Mouse (Mus musculus): ENCODE measurements at regions not wholly inside any gene's neighbourhood (a gene's known extent, or its start where the extent isn't known, plus 50 kb on each side); places are given as distances from the start of the nearest gene placed in this dataset.
"Not testable (repeated sequence)": the region's sequence is repeated elsewhere in the genome, so short reads cannot be mapped to it uniquely, and the experiment has no call there.

GRCm38 (mm10) chr7:70274312-70274711 is 92.2 kb downstream of the Nr2f2 start:
- peaks cover 6% of the 10 kb centered on the region for H3K27me3 ChIP-seq (ENCODE audit: control insufficient read depth, insufficient read depth, low read length)
- H3K9me3 ChIP-seq (replicated peaks; ENCODE audit: control insufficient read depth, low read length): no peaks in the 10 kb centered on the region
- no peak overlapping the region for H3K4me2 ChIP-seq (ENCODE audit: low read depth, low read length)
- H3K36me3 ChIP-seq (replicated peaks; ENCODE audit: control insufficient read depth, insufficient read depth, low read depth, low read length): no peaks in the 10 kb centered on the region
- H3K4me3 ChIP-seq (ENCODE audit: low read depth, low read length): no peak overlapping the region
- 58% methylated on average over 2 of the region's 2 CpGs for WGBS
- DNase-seq (ENCODE audit: low spot score) (no peak), ATAC-seq (replicated peaks; ENCODE audit: insufficient number of reproducible peaks, low FRiP score, low TSS enrichment, low read depth) (no peak)
- no peaks in the 10 kb centered on the region for H3K4me1 ChIP-seq (ENCODE audit: control insufficient read depth, insufficient read depth, low read length)
- H3K9ac ChIP-seq (replicated peaks; ENCODE audit: low read length): no peak overlapping the region
- no peak overlapping the region for H3K27ac ChIP-seq (replicated peaks; ENCODE audit: low read depth, low read length)

GRCm38 (mm10) chr7:70267075-70267474 is 99.5 kb downstream of the Nr2f2 start:
- Histone ChIP-seq H3K4me1 (ENCODE audit: control insufficient read depth, insufficient read depth, low read length) (no peaks in the 10 kb centered on the region), H3K4me3 (ENCODE audit: low read depth, low read length) (no peak overlapping the region), H3K9me3 (replicated peaks; ENCODE audit: control insufficient read depth, low read length) (no peaks in the 10 kb centered on the region), H3K27ac (replicated peaks; ENCODE audit: low read depth, low read length) (no peak overlapping the region), H3K9ac (replicated peaks; ENCODE audit: low read length) (no peak overlapping the region), H3K36me3 (replicated peaks; ENCODE audit: control insufficient read depth, insufficient read depth, low read depth, low read length) (no peaks in the 10 kb centered on the region), H3K4me2 (ENCODE audit: low read depth, low read length) (no peak overlapping the region), H3K27me3 (ENCODE audit: control insufficient read depth, insufficient read depth, low read length) (no peaks in the 10 kb centered on the region)
- ATAC-seq (replicated peaks; ENCODE audit: insufficient number of reproducible peaks, low FRiP score, low TSS enrichment, low read depth): no peak
- DNase-seq (ENCODE audit: low spot score): no peak
- 65% methylated on average over 4 of the region's 4 CpGs for WGBS

DNA sequence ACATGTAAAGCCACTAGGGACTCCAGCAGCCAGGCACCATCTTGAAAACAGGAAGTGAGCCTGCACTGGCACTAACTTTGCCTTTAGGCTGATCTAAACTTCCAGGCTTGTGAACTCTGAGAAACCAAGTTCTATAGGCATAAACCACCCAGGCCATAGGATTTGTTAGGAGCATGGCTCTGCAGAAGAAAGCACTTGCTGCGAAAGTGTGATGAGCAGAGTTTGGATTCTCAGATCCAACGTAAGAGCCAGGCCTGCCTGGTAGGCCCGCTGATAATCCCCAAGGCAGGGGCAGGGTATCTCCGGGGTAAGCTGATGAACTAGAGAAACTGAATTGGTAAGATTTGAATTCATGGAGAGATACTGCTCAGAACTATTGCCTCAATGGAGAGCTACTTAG is 109.7 kb downstream of the Nr2f2 start:
- no peak overlapping the region for H3K27ac ChIP-seq (replicated peaks; ENCODE audit: low read depth, low read length)
- no peak overlapping the region for H3K9ac ChIP-seq (replicated peaks; ENCODE audit: low read length)
- no peak overlapping the region for H3K4me2 ChIP-seq (ENCODE audit: low read depth, low read length)
- no peak for ATAC-seq (replicated peaks; ENCODE audit: insufficient number of reproducible peaks, low FRiP score, low TSS enrichment, low read depth)
- H3K27me3 ChIP-seq (ENCODE audit: control insufficient read depth, insufficient read depth, low read length): no peaks in the 10 kb centered on the region
- no peaks in the 10 kb centered on the region for H3K36me3 ChIP-seq (replicated peaks; ENCODE audit: control insufficient read depth, insufficient read depth, low read depth, low read length)
- H3K9me3 ChIP-seq (replicated peaks; ENCODE audit: control insufficient read depth, low read length): no peaks in the 10 kb centered on the region
- 93% methylated on average over 4 of the region's 4 CpGs for WGBS
- no peak for DNase-seq (ENCODE audit: low spot score)
- no peaks in the 10 kb centered on the region for H3K4me1 ChIP-seq (ENCODE audit: control insufficient read depth, insufficient read depth, low read length)
- no peak overlapping the region for H3K4me3 ChIP-seq (ENCODE audit: low read depth, low read length)

- no peak for ATAC-seq (replicated peaks; ENCODE audit: insufficient number of reproducible peaks, low FRiP score, low TSS enrichment, low read depth)
These were observed 111.5 kb downstream of the Nr2f2 start for GRCm38 (mm10) chr7:70255072-70255471.

DNA sequence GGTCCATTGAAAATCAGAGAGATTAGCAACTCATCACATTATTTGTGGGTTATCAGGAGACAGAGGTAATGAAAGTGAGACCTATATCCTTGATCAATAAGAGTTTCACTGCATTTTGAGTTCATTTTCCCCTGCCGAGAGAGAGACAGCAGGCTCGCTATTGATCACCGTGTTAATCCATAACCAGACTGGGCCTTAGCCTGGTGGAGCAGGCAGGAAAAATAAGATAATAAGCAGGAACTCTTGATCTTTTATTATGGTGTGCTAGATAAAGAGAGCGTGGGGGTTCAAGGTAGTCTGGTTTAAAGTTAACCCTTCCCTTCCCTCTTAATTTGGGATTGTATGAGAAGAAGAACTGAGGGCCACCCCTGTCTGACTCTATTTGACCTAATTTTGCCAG is 113.3 kb downstream of the Nr2f2 start:
- ATAC-seq (replicated peaks; ENCODE audit: insufficient number of reproducible peaks, low FRiP score, low TSS enrichment, low read depth) (no peak), DNase-seq (ENCODE audit: low spot score) (no peak)
- Histone ChIP-seq H3K4me1 (ENCODE audit: control insufficient read depth, insufficient read depth, low read length) (no peaks in the 10 kb centered on the region), H3K4me2 (ENCODE audit: low read depth, low read length) (no peak overlapping the region), H3K4me3 (ENCODE audit: low read depth, low read length) (no peak overlapping the region), H3K27ac (replicated peaks; ENCODE audit: low read depth, low read length) (no peak overlapping the region), H3K36me3 (replicated peaks; ENCODE audit: control insufficient read depth, insufficient read depth, low read depth, low read length) (no peaks in the 10 kb centered on the region), H3K9me3 (replicated peaks; ENCODE audit: control insufficient read depth, low read length) (no peaks in the 10 kb centered on the region), H3K9ac (replicated peaks; ENCODE audit: low read length) (no peak overlapping the region), H3K27me3 (ENCODE audit: control insufficient read depth, insufficient read depth, low read length) (no peaks in the 10 kb centered on the region)
- WGBS: 84% methylated on average over 4 of the region's 4 CpGs

More at GRCm38 (mm10) chr7:70255072-70255471, 111.5 kb downstream of the Nr2f2 start:
- Histone ChIP-seq H3K9me3 (replicated peaks; ENCODE audit: control insufficient read depth, low read length) (no peaks in the 10 kb centered on the region), H3K9ac (replicated peaks; ENCODE audit: low read length) (no peak overlapping the region), H3K27me3 (ENCODE audit: control insufficient read depth, insufficient read depth, low read length) (no peaks in the 10 kb centered on the region), H3K4me3 (ENCODE audit: low read depth, low read length) (no peak overlapping the region), H3K4me1 (ENCODE audit: control insufficient read depth, insufficient read depth, low read length) (no peaks in the 10 kb centered on the region), H3K4me2 (ENCODE audit: low read depth, low read length) (no peak overlapping the region), H3K36me3 (replicated peaks; ENCODE audit: control insufficient read depth, insufficient read depth, low read depth, low read length) (no peaks in the 10 kb centered on the region), H3K27ac (replicated peaks; ENCODE audit: low read depth, low read length) (no peak overlapping the region)
- DNase-seq (ENCODE audit: low spot score): no peak
- 85% methylated on average over 3 of the region's 3 CpGs for WGBS

DNA sequence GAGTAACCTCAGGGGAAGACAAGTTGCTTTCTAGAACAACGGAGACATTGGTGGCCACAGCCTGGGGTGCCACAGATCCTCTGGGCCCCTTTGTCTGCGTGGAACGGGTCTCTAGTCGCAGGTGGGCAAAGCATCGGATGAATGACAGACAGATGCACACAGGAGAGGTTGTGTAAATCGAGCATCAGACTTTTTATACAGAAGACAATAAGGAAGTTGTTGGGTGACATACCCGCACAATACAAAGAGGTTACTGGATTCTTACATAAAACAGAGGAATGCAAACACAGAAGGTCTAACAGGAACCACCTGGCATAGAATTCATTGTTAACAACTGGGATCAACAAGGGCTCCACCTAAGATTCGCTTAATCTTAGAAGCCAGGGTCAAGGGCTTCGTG is 127.5 kb downstream of the Nr2f2 start:
- not testable (repeated sequence) for H3K27me3 ChIP-seq (ENCODE audit: control insufficient read depth, insufficient read depth, low read length); H3K27ac ChIP-seq (replicated peaks; ENCODE audit: low read depth, low read length); H3K4me2 ChIP-seq (ENCODE audit: low read depth, low read length); H3K36me3 ChIP-seq (replicated peaks; ENCODE audit: control insufficient read depth, insufficient read depth, low read depth, low read length); H3K4me3 ChIP-seq (ENCODE audit: low read depth, low read length); H3K9ac ChIP-seq (replicated peaks; ENCODE audit: low read length); H3K9me3 ChIP-seq (replicated peaks; ENCODE audit: control insufficient read depth, low read length); DNase-seq (ENCODE audit: low spot score); H3K4me1 ChIP-seq (ENCODE audit: control insufficient read depth, insufficient read depth, low read length); ATAC-seq (replicated peaks; ENCODE audit: insufficient number of reproducible peaks, low FRiP score, low TSS enrichment, low read depth)
- WGBS: 89% methylated on average over 9 of the region's 9 CpGs

DNA sequence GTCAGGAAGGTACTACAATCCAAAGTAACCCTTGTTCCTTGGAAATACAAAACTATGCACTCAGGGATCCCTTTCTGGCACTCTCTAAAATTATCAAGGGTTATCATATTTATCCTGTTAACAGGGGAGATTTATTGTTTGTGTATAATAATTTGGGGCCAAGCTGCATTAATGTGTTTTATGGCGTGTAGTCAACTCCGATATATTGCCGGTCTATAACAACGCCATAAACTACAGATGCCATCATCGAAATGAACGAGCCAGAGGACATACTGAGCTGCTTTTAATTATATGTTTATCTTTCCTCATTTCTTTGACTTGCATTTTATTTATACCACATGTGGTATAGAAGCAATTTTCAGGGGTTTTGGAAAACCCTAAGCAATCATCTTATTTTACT is 147.2 kb downstream of the Nr2f2 start:
- no peak overlapping the region for H3K27ac ChIP-seq (replicated peaks; ENCODE audit: low read depth, low read length)
- H3K4me1 ChIP-seq (ENCODE audit: control insufficient read depth, insufficient read depth, low read length): no peaks in the 10 kb centered on the region
- ATAC-seq (replicated peaks; ENCODE audit: insufficient number of reproducible peaks, low FRiP score, low TSS enrichment, low read depth): no peak
- H3K36me3 ChIP-seq (replicated peaks; ENCODE audit: control insufficient read depth, insufficient read depth, low read depth, low read length): no peaks in the 10 kb centered on the region
- H3K9me3 ChIP-seq (replicated peaks; ENCODE audit: control insufficient read depth, low read length): no peaks in the 10 kb centered on the region
- DNase-seq (ENCODE audit: low spot score): no peak
- H3K4me3 ChIP-seq (ENCODE audit: low read depth, low read length): no peak overlapping the region
- H3K27me3 ChIP-seq (ENCODE audit: control insufficient read depth, insufficient read depth, low read length): no peaks in the 10 kb centered on the region
- WGBS: 74% methylated on average over 6 of the region's 6 CpGs
- H3K4me2 ChIP-seq (ENCODE audit: low read depth, low read length): no peak overlapping the region
- no peak overlapping the region for H3K9ac ChIP-seq (replicated peaks; ENCODE audit: low read length)

DNA sequence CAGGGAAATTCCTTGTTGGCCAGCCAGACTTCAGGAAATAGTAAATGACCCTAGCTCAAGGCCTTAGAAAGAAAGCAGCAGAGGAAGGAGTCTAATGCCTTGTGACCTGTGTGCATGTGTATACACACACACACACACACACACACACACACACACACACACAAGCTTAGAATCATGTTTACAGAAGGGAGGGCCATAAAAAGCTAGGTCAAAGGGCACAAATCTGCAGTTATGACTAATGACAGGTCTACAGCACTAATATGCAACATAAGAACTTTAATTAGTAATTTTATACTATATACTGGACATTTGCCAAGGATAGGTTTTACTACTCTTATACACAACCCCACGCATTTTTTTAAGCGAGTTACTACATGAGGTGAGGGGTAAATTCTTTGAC is 149.4 kb downstream of the Nr2f2 start:
- Histone ChIP-seq H3K9me3 (replicated peaks; ENCODE audit: control insufficient read depth, low read length) (no peaks in the 10 kb centered on the region), H3K4me1 (ENCODE audit: control insufficient read depth, insufficient read depth, low read length) (no peaks in the 10 kb centered on the region), H3K4me2 (ENCODE audit: low read depth, low read length) (no peak overlapping the region), H3K27me3 (ENCODE audit: control insufficient read depth, insufficient read depth, low read length) (no peaks in the 10 kb centered on the region), H3K4me3 (ENCODE audit: low read depth, low read length) (no peak overlapping the region), H3K9ac (replicated peaks; ENCODE audit: low read length) (no peak overlapping the region), H3K36me3 (replicated peaks; ENCODE audit: control insufficient read depth, insufficient read depth, low read depth, low read length) (no peaks in the 10 kb centered on the region), H3K27ac (replicated peaks; ENCODE audit: low read depth, low read length) (no peak overlapping the region)
- DNase-seq (ENCODE audit: low spot score) (no peak), ATAC-seq (replicated peaks; ENCODE audit: insufficient number of reproducible peaks, low FRiP score, low TSS enrichment, low read depth) (no peak)
- 83% methylated on average over 2 of the region's 2 CpGs for WGBS

Data from embryonic facial prominence, embryonic 11.5 days (tissue).